Mouse (Mus musculus): ENCODE data around the gene Ssr3. TPM values are rescaled to one million over a fixed set of nuclear protein-coding genes. Genes with fewer than 3 reads are reported as not detected.

Ssr3 gene
- total and polyA plus RNA-seq, 3 experiments: 105 to 131 (median 125) TPM

DNA sequence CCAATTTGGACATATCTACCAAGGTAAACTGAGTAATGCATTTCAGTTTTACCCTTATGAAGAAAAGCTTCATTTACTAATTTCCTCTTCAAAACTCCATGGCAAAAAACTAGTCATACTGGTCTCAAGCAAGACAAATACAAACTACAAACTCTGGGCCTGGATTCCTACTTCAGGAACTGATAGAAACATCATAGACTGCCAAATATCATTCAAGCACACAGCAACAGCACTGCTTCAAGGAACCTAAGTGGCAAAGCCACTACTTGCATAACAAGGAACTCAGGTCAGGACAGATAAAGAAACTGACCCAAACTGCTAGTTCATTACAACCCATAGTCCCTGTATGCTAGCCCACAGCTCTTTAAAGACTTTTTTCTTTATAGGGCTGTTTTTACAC lies 13.7 kb downstream of the Ssr3 start:
- Histone ChIP-seq H3K27me3 (ENCODE audit: control insufficient read depth in 1 of 2, insufficient read depth in 2 of 2, low read length in 2 of 2) (no peaks in the 10 kb centered on the region), H3K4me1 (ENCODE audit: control insufficient read depth in 1 of 2, insufficient read depth in 2 of 2, low read length in 2 of 2) (no peaks in the 10 kb centered on the region; a peak in 1 of 4 replicates), H3K27ac (ENCODE audit: control insufficient read depth, low read depth, low read length) (no peak overlapping the region), H3K9me3 (replicated peaks; ENCODE audit: insufficient read depth, low read length) (no peaks in the 10 kb centered on the region), H3K79me2 (ENCODE audit: control insufficient read depth, insufficient read depth, low read length, poor library complexity) (no peaks in the 10 kb centered on the region; the same call in none of the 2 replicates), H3K36me3 (ENCODE audit: control insufficient read depth in 1 of 2, insufficient read depth in 2 of 2, low read length in 2 of 2) (peaks cover 21 to 50% of the 10 kb centered on the region in 2 experiments), H3K4me3 (ENCODE audit: control insufficient read depth in 1 of 2, insufficient read depth in 1 of 2, low read depth in 2 of 2, low read length in 2 of 2) (no peak overlapping the region), H3K9ac (ENCODE audit: control insufficient read depth, low read depth, low read length, poor library complexity, severe bottlenecking) (no peak overlapping the region)
- TF ChIP-seq UBTF (IDR thresholded peaks at IDR 0.05; ENCODE audit: borderline replicate concordance, insufficient read depth, low read depth, low read length): no peak
- no peak for TF ChIP-seq NRF1 (IDR thresholded peaks at IDR 0.05; ENCODE audit: insufficient read depth, low read depth, low read length, poor library complexity, severe bottlenecking)
- TF ChIP-seq SMC3 (IDR thresholded peaks at IDR 0.05; ENCODE audit: low read depth, low read length): no peak
- TF ChIP-seq ZNF384 (IDR thresholded peaks at IDR 0.05; ENCODE audit: low read depth, low read length): no peak
- no peak for TF ChIP-seq POLR2AphosphoS2 (IDR thresholded peaks at IDR 0.05; ENCODE audit: low read length)
- TF ChIP-seq EP300 (IDR thresholded peaks at IDR 0.05; ENCODE audit: low read depth in 1 of 2, low read length in 2 of 2): no peak
- no peak for TF ChIP-seq ZC3H11A (IDR thresholded peaks at IDR 0.05; ENCODE audit: low read depth, low read length)
- TF ChIP-seq TBP (IDR thresholded peaks at IDR 0.05; ENCODE audit: low read depth, low read length): no peak
- TF ChIP-seq ZKSCAN1 (IDR thresholded peaks at IDR 0.05; ENCODE audit: low read depth, low read length): no peak
- TF ChIP-seq POLR2A (IDR thresholded peaks at IDR 0.05; ENCODE audit: control insufficient read depth in 1 of 2, insufficient read depth in 1 of 2, low read depth in 1 of 2, low read length in 2 of 2, poor library complexity in 1 of 2): no peak
- no peak for TF ChIP-seq USF2 (IDR thresholded peaks at IDR 0.05; ENCODE audit: borderline replicate concordance in 1 of 2, insufficient read depth in 1 of 2, low read depth in 1 of 2, low read length in 2 of 2)
- DNase-seq (ENCODE audit: low read depth, low spot score): no peak

DNA sequence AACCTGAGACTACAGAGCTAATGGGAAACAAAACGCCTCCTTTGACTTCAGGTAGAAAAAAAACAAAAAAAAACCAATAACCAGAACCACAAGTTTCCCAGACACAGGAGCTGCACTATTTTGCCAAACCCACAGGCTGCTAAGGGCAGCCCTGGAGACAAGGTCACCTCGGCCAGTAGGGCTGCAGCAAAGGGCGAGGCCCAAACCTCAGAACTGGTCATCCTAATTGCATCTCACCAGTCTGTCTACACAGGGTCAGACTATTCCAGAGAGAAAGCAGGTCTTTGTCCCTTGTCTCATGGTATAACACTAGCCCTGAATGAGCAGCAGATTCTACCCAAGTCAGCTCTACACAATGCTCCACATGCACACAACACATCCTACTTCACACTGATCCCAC lies 17.7 kb downstream of the Ssr3 start:
- Histone ChIP-seq H3K9ac (ENCODE audit: control insufficient read depth, low read depth, low read length, poor library complexity, severe bottlenecking) (no peak overlapping the region), H3K27ac (ENCODE audit: control insufficient read depth, low read depth, low read length) (no peak overlapping the region), H3K79me2 (ENCODE audit: control insufficient read depth, insufficient read depth, low read length, poor library complexity) (no peaks in the 10 kb centered on the region; the same call in 1 of the 2 replicates), H3K4me1 (ENCODE audit: control insufficient read depth in 1 of 2, insufficient read depth in 2 of 2, low read length in 2 of 2) (no peaks in the 10 kb centered on the region), H3K9me3 (replicated peaks; ENCODE audit: insufficient read depth, low read length) (no peaks in the 10 kb centered on the region), H3K36me3 (ENCODE audit: control insufficient read depth in 1 of 2, insufficient read depth in 2 of 2, low read length in 2 of 2) (peaks cover 3 to 33% of the 10 kb centered on the region in 2 experiments), H3K27me3 (ENCODE audit: control insufficient read depth in 1 of 2, insufficient read depth in 2 of 2, low read length in 2 of 2) (no peaks in the 10 kb centered on the region), H3K4me3 (ENCODE audit: control insufficient read depth in 1 of 2, insufficient read depth in 1 of 2, low read depth in 2 of 2, low read length in 2 of 2) (no peak overlapping the region)
- TF ChIP-seq USF2 (IDR thresholded peaks at IDR 0.05; ENCODE audit: borderline replicate concordance in 1 of 2, insufficient read depth in 1 of 2, low read depth in 1 of 2, low read length in 2 of 2) (no peak), POLR2AphosphoS5 (IDR thresholded peaks at IDR 0.05; ENCODE audit: borderline replicate concordance, low read depth, low read length) (no peak), MXI1 (IDR thresholded peaks at IDR 0.05; ENCODE audit: low read depth, low read length) (no peak), E2F4 (IDR thresholded peaks at IDR 0.05; ENCODE audit: borderline replicate concordance, low read depth, low read length) (no peak), CHD1 (IDR thresholded peaks at IDR 0.05; ENCODE audit: low read depth, low read length) (no peak), CHD2 (IDR thresholded peaks at IDR 0.05; ENCODE audit: low read length) (no peak), NRF1 (IDR thresholded peaks at IDR 0.05; ENCODE audit: insufficient read depth, low read depth, low read length, poor library complexity, severe bottlenecking) (no peak), USF1 (IDR thresholded peaks at IDR 0.05; ENCODE audit: low read depth, low read length) (no peak), EP300 (IDR thresholded peaks at IDR 0.05; ENCODE audit: low read depth in 1 of 2, low read length in 2 of 2) (no peak), MYB (IDR thresholded peaks at IDR 0.05; ENCODE audit: low read depth, low read length) (no peak), MYC (IDR thresholded peaks at IDR 0.05; ENCODE audit: low read depth, low read length) (no peak), SMC3 (IDR thresholded peaks at IDR 0.05; ENCODE audit: low read depth, low read length) (no peak), MAZ (IDR thresholded peaks at IDR 0.05; ENCODE audit: low read depth, low read length) (no peak), UBTF (IDR thresholded peaks at IDR 0.05; ENCODE audit: borderline replicate concordance, insufficient read depth, low read depth, low read length) (no peak), RAD21 (IDR thresholded peaks at IDR 0.05; ENCODE audit: low read depth, low read length) (no peak), MEF2A (IDR thresholded peaks at IDR 0.05; ENCODE audit: extremely low read depth, insufficient replicate concordance, low read depth, low read length, poor library complexity, severe bottlenecking) (no peak)
- no peak for DNase-seq (ENCODE audit: low read depth, low spot score)
